Comparison of ENCODE assay signal across 8 mouse cellular contexts in the genomic region with DNA sequence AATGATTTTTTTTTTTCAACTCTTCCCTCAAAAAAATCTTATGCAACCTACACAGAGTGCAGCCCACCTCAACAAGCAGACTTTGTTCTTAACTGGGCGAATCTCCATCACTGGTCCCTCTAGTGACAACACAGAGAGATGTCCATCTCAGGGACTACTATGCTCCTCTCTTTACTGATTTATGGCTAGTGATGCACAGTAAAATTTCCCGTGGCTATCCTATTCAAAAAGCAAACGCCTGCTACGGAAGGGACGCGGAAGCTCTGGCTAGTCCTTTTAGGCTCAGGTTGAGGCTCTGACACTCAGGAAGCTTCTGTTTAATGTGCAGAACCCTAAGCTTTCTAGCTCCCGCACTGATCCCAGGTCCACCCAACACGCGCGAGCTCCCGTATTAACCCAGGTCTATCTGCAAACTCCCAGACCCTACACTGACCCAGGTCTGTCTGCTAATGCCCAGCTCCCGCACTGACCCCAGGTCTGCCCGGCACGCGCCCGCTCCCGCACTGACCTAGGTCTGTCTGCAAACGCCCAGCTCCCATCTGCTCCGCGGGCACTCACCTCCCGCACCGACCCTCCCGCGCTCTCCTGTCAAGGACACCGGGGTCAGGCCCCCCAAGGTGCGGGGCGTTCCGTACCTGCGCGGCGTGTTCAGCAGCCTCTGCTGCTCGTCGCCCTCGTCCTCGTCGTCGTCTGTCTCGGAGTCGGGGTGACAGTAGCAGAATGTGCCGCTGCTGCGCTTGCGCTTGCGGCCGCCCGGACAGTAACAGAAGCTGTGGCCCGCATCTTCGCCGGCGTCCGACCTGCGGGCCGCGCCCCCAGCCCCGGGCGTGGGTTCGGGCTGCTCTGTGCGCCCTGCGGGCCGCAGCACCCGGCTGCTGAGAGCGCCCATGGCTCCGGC. TPM values are rescaled to one million over a fixed set of nuclear protein-coding genes. Genes with fewer than 3 reads are reported as not detected.
A peak's percentile ranks its signal among the peaks of the same experiment; 100 is the strongest.
DNase-seq lines count a peak whose midpoint lies in the region; ATAC-seq and TF ChIP-seq lines count a peak whose summit lies in the region.

No protein-coding gene starts in this region.

- peak overlapping the region; percentile 93 for H3K4me2 ChIP-seq in forebrain, embryonic 12.5 days
- H3K4me2 ChIP-seq in limb, embryonic 14.5 days (replicated peaks; ENCODE audit: low read depth, low read length, severe bottlenecking), result peak overlapping the region; percentile 94
- H3K4me2 ChIP-seq in myocyte (ENCODE audit: low read depth), result peak overlapping the region; percentile 86

- peaks cover 3% of the 10 kb centered on the region; the same call in 1 of the 2 replicates for H3K4me1 ChIP-seq in spleen, adult 2 months (ENCODE audit: control insufficient read depth, insufficient read depth, insufficient read length)
- peaks cover 23% of the 10 kb centered on the region for H3K4me1 ChIP-seq in forebrain, embryonic 12.5 days
- peaks cover 28% of the 10 kb centered on the region for H3K4me1 ChIP-seq in hindbrain, embryonic 10.5 days (replicated peaks)
- H3K4me1 ChIP-seq in limb, embryonic 14.5 days (ENCODE audit: control insufficient read depth, insufficient read depth, low read length), result peaks cover 10% of the 10 kb centered on the region; the same call in 1 of the 2 replicates

- H3K36me3 ChIP-seq in spleen, adult 2 months (ENCODE audit: control insufficient read depth, insufficient read depth, low read length), result 0 out of 2 replicates have a peak, but pooled peaks cover under 1% of the 10 kb centered on the region
- no peaks in the 10 kb centered on the region for H3K36me3 ChIP-seq in forebrain, embryonic 12.5 days (replicated peaks)
- peaks cover 4% of the 10 kb centered on the region for H3K36me3 ChIP-seq in hindbrain, embryonic 10.5 days
- peaks cover 1% of the 10 kb centered on the region for H3K36me3 ChIP-seq in limb, embryonic 14.5 days (ENCODE audit: control insufficient read depth, insufficient read depth, low read length)
- peaks cover 13% of the 10 kb centered on the region for H3K36me3 ChIP-seq in myocyte (ENCODE audit: control insufficient read depth, insufficient read depth)

- H3K9me3 ChIP-seq in forebrain, embryonic 12.5 days, result no peaks in the 10 kb centered on the region
- H3K9me3 ChIP-seq in hindbrain, embryonic 10.5 days, result no peaks in the 10 kb centered on the region
- no peaks in the 10 kb centered on the region for H3K9me3 ChIP-seq in limb, embryonic 14.5 days (ENCODE audit: control insufficient read depth, low read length)

- H3K27me3 ChIP-seq in spleen, adult 2 months (ENCODE audit: control insufficient read depth, insufficient read depth, low read length), result no peaks in the 10 kb centered on the region
- H3K27me3 ChIP-seq in forebrain, embryonic 12.5 days, result no peaks in the 10 kb centered on the region
- no peaks in the 10 kb centered on the region for H3K27me3 ChIP-seq in hindbrain, embryonic 10.5 days (ENCODE audit: insufficient read depth, poor library complexity, severe bottlenecking)
- no peaks in the 10 kb centered on the region for H3K27me3 ChIP-seq in limb, embryonic 14.5 days (ENCODE audit: control insufficient read depth, insufficient read depth, low read length)
- H3K27me3 ChIP-seq in myocyte (ENCODE audit: control insufficient read depth, insufficient read depth, insufficient read length), result no peaks in the 10 kb centered on the region

- TF ChIP-seq CTCF in spleen, adult 2 months (IDR thresholded peaks at IDR 0.05; ENCODE audit: extremely low read depth, insufficient read depth, insufficient read length, insufficient replicate concordance), result no peak
- no peak for TF ChIP-seq CTCF in brain, embryonic 14.5 days (IDR thresholded peaks at IDR 0.05; ENCODE audit: borderline replicate concordance, extremely low read depth, insufficient read depth, insufficient read length)

- WGBS in spleen, adult 2 months, result 1% methylated on average over 62 of the region's 62 CpGs
- WGBS in forebrain, embryonic 12.5 days, result under 1% methylated on average over 62 of the region's 62 CpGs
- WGBS in hindbrain, embryonic 10.5 days, result under 1% methylated on average over 62 of the region's 62 CpGs
- under 1% methylated on average over 52 of the region's 62 CpGs for WGBS in limb, embryonic 14.5 days

- TF ChIP-seq POLR2A in spleen, adult 2 months (IDR thresholded peaks at IDR 0.05; ENCODE audit: low read depth, low read length), result no peak
- no peak for TF ChIP-seq POLR2A in brain, embryonic 14.5 days (IDR thresholded peaks at IDR 0.05; ENCODE audit: borderline replicate concordance, extremely low read depth, insufficient read depth, insufficient read length, poor library complexity, severe bottlenecking)
- TF ChIP-seq POLR2A in limb, embryonic 14.5 days (IDR thresholded peaks at IDR 0.05; ENCODE audit: borderline replicate concordance, extremely low read depth, insufficient read depth, insufficient read length), result no peak
- TF ChIP-seq POLR2A in myocyte (IDR thresholded peaks at IDR 0.05; ENCODE audit: insufficient read length, low read depth), result no peak

- peak; percentile 72 for ATAC-seq in forebrain, embryonic 12.5 days (ENCODE audit: low FRiP score)
- peak; percentile 46 for ATAC-seq in limb, embryonic 14.5 days (ENCODE audit: low FRiP score, low read depth)

- H3K79me2 ChIP-seq in myocyte (ENCODE audit: control insufficient read depth, insufficient read depth), result peaks cover 25% of the 10 kb centered on the region

- DNase-seq in spleen, adult 2 months (ENCODE audit: low read depth in 1 of 2, low spot score in 2 of 2), result peak in 1 of 2 experiments; percentile 31
- DNase-seq in spleen, adult 12 weeks (ENCODE audit: low spot score), result no peak
- DNase-seq in brain, embryonic 14.5 days (ENCODE audit: low read depth), result peak; percentile 42
- DNase-seq in hindbrain, embryonic 10.5 days (ENCODE audit: low spot score), result peak; percentile 43
- no peak for DNase-seq in limb, embryonic 14.5 days (ENCODE audit: low spot score)
- DNase-seq in yolk sac, embryonic 10.5 days (ENCODE audit: low spot score), result peak; percentile 40

- H3ac ChIP-seq in myocyte (ENCODE audit: control insufficient read depth, insufficient read length), result peak overlapping the region; percentile 83

- H3K4me3 ChIP-seq in spleen, adult 2 months (ENCODE audit: extremely low read depth, insufficient read depth, insufficient read length), result peak overlapping the region; percentile 81
- peak overlapping the region; percentile 95 for H3K4me3 ChIP-seq in forebrain, embryonic 12.5 days (replicated peaks)
- H3K4me3 ChIP-seq in hindbrain, embryonic 10.5 days, result peak overlapping the region; percentile 81
- H3K4me3 ChIP-seq in limb, embryonic 14.5 days (replicated peaks; ENCODE audit: low read length), result peak overlapping the region; percentile 97
- peak overlapping the region; percentile 80 for H3K4me3 ChIP-seq in myocyte

- H3K27ac ChIP-seq in spleen, adult 2 months (ENCODE audit: insufficient read depth, low read length), result peak overlapping the region; percentile 73
- H3K27ac ChIP-seq in forebrain, embryonic 12.5 days, result peak overlapping the region; percentile 91
- peak overlapping the region; percentile 94 for H3K27ac ChIP-seq in hindbrain, embryonic 10.5 days
- peak overlapping the region; percentile 52; the same call in 1 of the 2 replicates for H3K27ac ChIP-seq in limb, embryonic 14.5 days (replicated peaks; ENCODE audit: low read depth, low read length)

- peak overlapping the region; percentile 91 for H3K9ac ChIP-seq in forebrain, embryonic 12.5 days
- H3K9ac ChIP-seq in limb, embryonic 14.5 days (ENCODE audit: low read depth, low read length, severe bottlenecking), result peak overlapping the region; percentile 84

TF ChIP-seq in myocyte, 11 proteins besides CTCF, POLR2A, EP300 and RAD21:
- TF ChIP-seq CEBPB (IDR thresholded peaks at IDR 0.05; ENCODE audit: insufficient read depth, poor library complexity, severe bottlenecking) (no peak), MYOD1 (IDR thresholded peaks at IDR 0.05; ENCODE audit: control insufficient read depth in 1 of 3, insufficient read length in 2 of 3, low read depth in 2 of 3) (peak in 1 of 3 experiments; percentile 1), USF1 (IDR thresholded peaks at IDR 0.05; ENCODE audit: low read depth) (no peak), TCF12 (IDR thresholded peaks at IDR 0.05; ENCODE audit: insufficient read depth, poor library complexity, severe bottlenecking) (no peak), TCF3 (IDR thresholded peaks at IDR 0.05; ENCODE audit: insufficient read length, low read depth) (no peak), SRF (IDR thresholded peaks at IDR 0.05; ENCODE audit: control insufficient read depth, insufficient read length, low read depth) (no peak), MAX (IDR thresholded peaks at IDR 0.05; ENCODE audit: low read depth) (no peak), E2F4 (IDR thresholded peaks at IDR 0.05; ENCODE audit: insufficient read depth) (no peak)

RNA-seq across cellular contexts. Expression of gene Gmcl1, which starts 0.7 kb away (rescaled TPM):
- 5.4 and 7.8 TPM in 2 replicates for polyA plus RNA-seq in spleen, adult 2 months (2012; rRNA removed)
- 35.4 and 36.9 TPM in 2 replicates for polyA plus RNA-seq in brain, embryonic 14.5 days (2012; rRNA removed)
- polyA plus RNA-seq in forebrain, embryonic 12.5 days (2016; fragmentation: Nextera tagmentation; extraction: Ambion mirVana), result 52.2 and 52.9 TPM in 2 replicates
- polyA plus RNA-seq in hindbrain, embryonic 10.5 days (2016; fragmentation: Nextera tagmentation; extraction: Ambion mirVana), result 35.0 and 38.1 TPM in 2 replicates
- polyA plus RNA-seq in limb, embryonic 14.5 days (2012; rRNA removed), result 27.0 and 27.3 TPM in 2 replicates
- polyA plus RNA-seq in limb, embryonic 14.5 days (2014; fragmentation: Nextera tagmentation; extraction: Ambion mirVana), result 33.3 and 41.0 TPM in 2 replicates
- 5.9 TPM for polyA plus RNA-seq in myocyte (2012; fragmentation: generic; extraction: Trizol)

RNA-seq across cellular contexts. Expression of gene Snrnp27, which starts 48.2 kb away (rescaled TPM):
- 4.4 and 4.5 TPM in 2 replicates for polyA plus RNA-seq in spleen, adult 2 months (2012; rRNA removed)
- 46.9 and 52.6 TPM in 2 replicates for polyA plus RNA-seq in brain, embryonic 14.5 days (2012; rRNA removed)
- polyA plus RNA-seq in forebrain, embryonic 12.5 days (2016; fragmentation: Nextera tagmentation; extraction: Ambion mirVana), result 136 and 139 TPM in 2 replicates
- 120 and 128 TPM in 2 replicates for polyA plus RNA-seq in hindbrain, embryonic 10.5 days (2016; fragmentation: Nextera tagmentation; extraction: Ambion mirVana)
- polyA plus RNA-seq in limb, embryonic 14.5 days (2012; rRNA removed), result 37.4 and 64.8 TPM in 2 replicates
- 115 and 117 TPM in 2 replicates for polyA plus RNA-seq in limb, embryonic 14.5 days (2014; fragmentation: Nextera tagmentation; extraction: Ambion mirVana)
- polyA plus RNA-seq in myocyte (2012; fragmentation: generic; extraction: Trizol), result 53.8 TPM

Comparison
In these comparisons a context has a peak if more than half of its experiments do, and no peak if none do; other contexts are left out.
1. DNase-seq: peak in brain, embryonic 14.5 days (single experiment), hindbrain, embryonic 10.5 days (single experiment) and yolk sac, embryonic 10.5 days (single experiment); none in spleen, adult 12 weeks (single experiment) and limb, embryonic 14.5 days (single experiment).
2. Peak in every context shown above with its lines, with median percentiles within 50 percentile points of each other: H3K27ac ChIP-seq, H3K4me3 ChIP-seq and H3K4me2 ChIP-seq.